10 mouse cellular contexts compared by ENCODE assay signal in genomic region chr19:40348652-40349051, GRCm38 (mm10).
DNase-seq lines count a peak whose midpoint lies in the region; ATAC-seq lines count a peak whose summit lies in the region.
"Had no signal": no experiment of that assay in that cellular context is flagged by ENCODE, and none has a peak within 500 bp of the region (broad histone marks: within the 10 kb centered on the region; RNA-seq: fewer than 3 reads in every experiment).

No protein-coding gene starts in this region.

- no peak overlapping the region for H3K4me3 ChIP-seq in limb, embryonic 13.5 days
- no peak overlapping the region for H3K4me3 ChIP-seq in limb, embryonic 10.5 days
- no peak overlapping the region for H3K4me3 ChIP-seq in forebrain, embryonic 15.5 days
- H3K4me3 ChIP-seq in intestine, embryonic 16.5 days (ENCODE audit: low read length) = no peak overlapping the region
- no peak overlapping the region for H3K4me3 ChIP-seq in stomach, embryonic 14.5 days (ENCODE audit: low read depth, low read length)

- WGBS in limb, embryonic 13.5 days = 28% methylated on average over 2 of the region's 2 CpGs
- WGBS in limb, embryonic 10.5 days = 45% methylated on average over 2 of the region's 2 CpGs
- 23% methylated on average over 2 of the region's 2 CpGs for WGBS in forebrain, embryonic 15.5 days
- 47% methylated on average over 2 of the region's 2 CpGs for WGBS in intestine, embryonic 16.5 days
- WGBS in stomach, embryonic 14.5 days = 54% methylated on average over 2 of the region's 2 CpGs

- peaks cover 9% of the 10 kb centered on the region for H3K36me3 ChIP-seq in limb, embryonic 13.5 days
- no peaks in the 10 kb centered on the region for H3K36me3 ChIP-seq in limb, embryonic 10.5 days
- peaks cover 11% of the 10 kb centered on the region for H3K36me3 ChIP-seq in forebrain, embryonic 15.5 days
- 0 out of 2 replicates have a peak, but pooled peaks cover 7% of the 10 kb centered on the region for H3K36me3 ChIP-seq in intestine, embryonic 16.5 days (ENCODE audit: control insufficient read depth, insufficient read depth, low read length)
- no peaks in the 10 kb centered on the region for H3K36me3 ChIP-seq in stomach, embryonic 14.5 days (ENCODE audit: control insufficient read depth, insufficient read depth, low read length)

- no peak overlapping the region for H3K4me2 ChIP-seq in limb, embryonic 13.5 days (replicated peaks)
- no peak overlapping the region for H3K4me2 ChIP-seq in forebrain, embryonic 15.5 days (replicated peaks)
- H3K4me2 ChIP-seq in intestine, embryonic 16.5 days (ENCODE audit: low read depth, low read length) = no peak overlapping the region
- no peak overlapping the region for H3K4me2 ChIP-seq in stomach, embryonic 14.5 days (replicated peaks; ENCODE audit: low read depth, low read length)

- no peak for ATAC-seq in limb, embryonic 13.5 days (ENCODE audit: low FRiP score, low read depth)
- ATAC-seq in forebrain, embryonic 15.5 days (replicated peaks) = no peak
- ATAC-seq in intestine, embryonic 16.5 days = peak; percentile 75
- no peak for ATAC-seq in stomach, embryonic 14.5 days (ENCODE audit: insufficient number of reproducible peaks, insufficient read depth, low FRiP score, low read depth)

- no peaks in the 10 kb centered on the region for H3K9me3 ChIP-seq in limb, embryonic 13.5 days
- no peaks in the 10 kb centered on the region for H3K9me3 ChIP-seq in limb, embryonic 10.5 days (replicated peaks)
- H3K9me3 ChIP-seq in forebrain, embryonic 15.5 days = no peaks in the 10 kb centered on the region
- no peaks in the 10 kb centered on the region for H3K9me3 ChIP-seq in intestine, embryonic 16.5 days (ENCODE audit: control insufficient read depth, low read length)
- H3K9me3 ChIP-seq in stomach, embryonic 14.5 days (ENCODE audit: control insufficient read depth, low read depth, low read length) = no peaks in the 10 kb centered on the region

- H3K27me3 ChIP-seq in limb, embryonic 13.5 days = no peaks in the 10 kb centered on the region
- no peaks in the 10 kb centered on the region for H3K27me3 ChIP-seq in limb, embryonic 10.5 days (ENCODE audit: low read depth, poor library complexity, severe bottlenecking)
- no peaks in the 10 kb centered on the region for H3K27me3 ChIP-seq in forebrain, embryonic 15.5 days
- no peaks in the 10 kb centered on the region for H3K27me3 ChIP-seq in intestine, embryonic 16.5 days (replicated peaks; ENCODE audit: control insufficient read depth, insufficient read depth, low read length)
- H3K27me3 ChIP-seq in stomach, embryonic 14.5 days (ENCODE audit: control insufficient read depth, insufficient read depth, low read length) = no peaks in the 10 kb centered on the region

- no peaks in the 10 kb centered on the region for H3K4me1 ChIP-seq in limb, embryonic 13.5 days
- H3K4me1 ChIP-seq in limb, embryonic 10.5 days = no peaks in the 10 kb centered on the region
- H3K4me1 ChIP-seq in forebrain, embryonic 15.5 days = peaks cover 41% of the 10 kb centered on the region
- peaks cover 12% of the 10 kb centered on the region; the same call in 1 of the 2 replicates for H3K4me1 ChIP-seq in intestine, embryonic 16.5 days (ENCODE audit: control insufficient read depth, insufficient read depth, low read length)
- H3K4me1 ChIP-seq in stomach, embryonic 14.5 days (ENCODE audit: control insufficient read depth, insufficient read depth, low read length) = peaks cover 8% of the 10 kb centered on the region; the same call in 1 of the 2 replicates

- DNase-seq in limb, embryonic 10.5 days (ENCODE audit: low spot score) = no peak
- DNase-seq in layer of hippocampus, postnatal 25 days (ENCODE audit: extremely low spot score in 1 of 2, low spot score in 1 of 2) = no peak
- no peak for DNase-seq in adrenal gland, adult 18-20 months (ENCODE audit: low spot score in 2 of 2)
- DNase-seq: heart, postnatal 36 days; kidney, postnatal 4 days; lung, adult 2 months had no signal

- H3K27ac ChIP-seq in limb, embryonic 13.5 days = peak overlapping the region; percentile 52; the same call in 1 of the 2 replicates
- H3K27ac ChIP-seq in limb, embryonic 10.5 days = no peak overlapping the region
- peak overlapping the region; percentile 79 for H3K27ac ChIP-seq in forebrain, embryonic 15.5 days (replicated peaks)
- H3K27ac ChIP-seq in intestine, embryonic 16.5 days (ENCODE audit: low read length) = peak overlapping the region; percentile 92
- H3K27ac ChIP-seq in stomach, embryonic 14.5 days (ENCODE audit: low read length) = peak overlapping the region; percentile 22; the same call in 1 of the 2 replicates

- no peak overlapping the region for H3K9ac ChIP-seq in limb, embryonic 13.5 days
- H3K9ac ChIP-seq in forebrain, embryonic 15.5 days (replicated peaks) = no peak overlapping the region
- no peak overlapping the region for H3K9ac ChIP-seq in intestine, embryonic 16.5 days (ENCODE audit: low read depth, low read length)
- H3K9ac ChIP-seq in stomach, embryonic 14.5 days (replicated peaks; ENCODE audit: low read depth, low read length) = no peak overlapping the region
